ENCODE assay signal across 14 mouse cellular contexts in the genomic region with DNA sequence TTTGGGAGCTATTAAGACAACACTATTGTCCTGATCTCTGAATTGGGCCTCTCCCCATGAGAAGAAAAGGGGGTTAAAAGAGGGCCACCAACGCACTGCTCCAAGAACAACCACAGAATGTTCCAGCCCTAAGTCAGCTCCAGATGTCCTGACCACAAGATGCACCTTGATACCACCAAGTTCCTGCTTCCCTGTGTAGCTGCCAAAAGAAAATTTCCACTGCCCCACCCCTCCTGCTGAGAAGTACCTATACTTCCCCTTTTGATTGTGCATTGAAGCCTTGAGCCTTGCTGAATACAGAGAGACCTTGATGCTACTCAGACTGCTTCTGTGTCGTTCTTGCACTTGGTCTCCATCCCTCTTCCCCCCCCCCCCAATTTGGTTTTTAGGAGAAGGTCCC. TPM values are rescaled to one million over a fixed set of nuclear protein-coding genes. Genes with fewer than 3 reads are reported as not detected.
"Had no signal": no experiment of that assay in that cellular context is flagged by ENCODE, and none has a peak within 500 bp of the region (broad histone marks: within the 10 kb centered on the region; RNA-seq: fewer than 3 reads in every experiment).

No protein-coding gene starts in this region.

RNA-seq across cellular contexts. Expression of a gene that starts 50.7 kb away (rescaled TPM):
- total RNA-seq: neutrophil, adult 5-6 weeks had no signal
- polyA plus RNA-seq: neural tube, embryonic 13.5 days; neural tube, embryonic 14.5 days; neural tube, embryonic 15.5 days; small intestine, adult 2 months; spleen, adult 2 months; stomach, embryonic 14.5 days; stomach, embryonic 15.5 days; stomach, embryonic 16.5 days; stomach, postnatal 0 days; testis, adult 2 months; thymus, adult 2 months; thymus, postnatal 0 days; urinary bladder, adult 2 months had no signal
